Mouse (Mus musculus) liver, embryonic 13.5 days (tissue): Measurements from ENCODE around the gene Grsf1. TPM values are rescaled to one million over a fixed set of nuclear protein-coding genes. Genes with fewer than 3 reads are reported as not detected.

Experiments used
- ATAC-seq: fragments of 200-750 bp; cut with Nextera tagmentation; 2 replicates; pipeline ENCODE4 v1.8.0; 2017; ENCODE audit warnings: low read depth, mild to moderate bottlenecking, moderate number of reproducible peaks, moderate library complexity
- DNase-seq: peaks from one replicate; pipeline ENCODE4 v3.0.0; 2022
- H3K27ac ChIP-seq: fragments of 300-500 bp; sonication (generic); 2 replicates; pipeline ENCODE4 v1.5.1; 2015; ENCODE audit warnings: moderate library complexity, mild to moderate bottlenecking, inconsistent platforms
- H3K27me3 ChIP-seq: fragments of 300-500 bp; sonication (generic); 2 replicates; pipeline ENCODE4 v1.6.1; 2015; ENCODE audit warnings: mild to moderate bottlenecking, inconsistent platforms
- H3K36me3 ChIP-seq: fragments of 300-500 bp; sonication (generic); 2 replicates; pipeline ENCODE4 v1.6.1; 2015; ENCODE audit warnings: mild to moderate bottlenecking, inconsistent platforms
- H3K4me1 ChIP-seq: fragments of 300-500 bp; sonication (generic); replicated peaks from 2 replicates; pipeline ENCODE4 v1.6.1; 2015; ENCODE audit warnings: inconsistent platforms
- H3K4me2 ChIP-seq: fragments of 300-500 bp; sonication (generic); 2 replicates; pipeline ENCODE4 v1.6.1; 2015; ENCODE audit warnings: inconsistent platforms, mild to moderate bottlenecking, moderate library complexity
- H3K4me3 ChIP-seq: fragments of 300-500 bp; sonication (generic); replicated peaks from 2 replicates; pipeline ENCODE4 v1.5.1; 2015; ENCODE audit warnings: mild to moderate bottlenecking, inconsistent platforms
- H3K9ac ChIP-seq: fragments of 300-500 bp; sonication (generic); 2 replicates; pipeline ENCODE4 v1.6.1; 2015; ENCODE audit warnings: mild to moderate bottlenecking, inconsistent platforms
- H3K9me3 ChIP-seq: fragments of 300-500 bp; sonication (generic); replicated peaks from 2 replicates; pipeline ENCODE4 v1.6.1; 2016; ENCODE audit warnings: inconsistent platforms
- WGBS: fragments of 180-500 bp; shearing (Covaris S2); methylation state at CpG from one replicate; pipeline ENCODE4 v1.1.7; 2015; ENCODE audit not compliant: insufficient replicate concordance; 5-methylcytosine and 5-hydroxymethylcytosine counted together
- polyA plus RNA-seq: library from polyadenylated mRNA; unstranded; fragments of >200 nt; fragmentation: Nextera tagmentation; extraction: Ambion mirVana; gene quantifications from 2 replicates; pipeline ENCODE4 v1.2.1, GENCODE M21; 2015

Gene Grsf1
- 29.5 and 30.7 TPM in 2 replicates for polyA plus RNA-seq

- WGBS = under 1% methylated on average over 104 of the region's 127 CpGs
- peak within 1 kb of the TSS; percentile 94 for H3K4me2 ChIP-seq
- peak within 1 kb of the TSS; percentile 97 for H3K9ac ChIP-seq
- ATAC-seq (peak; percentile 92), DNase-seq (peak; percentile 86)
- no peaks in the 10 kb centered on the region for H3K9me3 ChIP-seq
- peaks cover 24% of the 10 kb centered on the region for H3K36me3 ChIP-seq
- peak within 1 kb of the TSS; percentile 96 for H3K4me3 ChIP-seq
- H3K27ac ChIP-seq = peak within 1 kb of the TSS; percentile 92
- H3K4me1 ChIP-seq = peaks cover 53% of the 10 kb centered on the region
- no peaks in the 10 kb centered on the region for H3K27me3 ChIP-seq
These were observed at the start of gene Grsf1 for GRCm38 (mm10) chr5:88675443-88676387. Gene Grsf1, minus strand, starts transcription at chr5:88676171.

- Histone ChIP-seq H3K4me2 (peak overlapping the region; percentile 92), H3K4me3 (peak overlapping the region; percentile 100), H3K27me3 (no peaks in the 10 kb centered on the region), H3K4me1 (peaks cover 67% of the 10 kb centered on the region), H3K9me3 (no peaks in the 10 kb centered on the region), H3K27ac (peak overlapping the region; percentile 97), H3K9ac (peak overlapping the region; percentile 100), H3K36me3 (peaks cover 3% of the 10 kb centered on the region)
- ATAC-seq (peak; percentile 81), DNase-seq (peak; percentile 69)
- WGBS = 12% methylated on average over 3 of the region's 3 CpGs
These were observed 48.1 kb upstream of the Grsf1 start for GRCm38 (mm10) chr5:88724030-88724429.

GRCm38 (mm10) chr5:88722213-88722600 is 46.2 kb upstream of the Grsf1 start:
- 7% methylated on average over 4 of the region's 4 CpGs for WGBS
- no peak for ATAC-seq
- H3K4me1 ChIP-seq = peaks cover 57% of the 10 kb centered on the region
- H3K27ac ChIP-seq = peak overlapping the region; percentile 97
- H3K27me3 ChIP-seq = no peaks in the 10 kb centered on the region
- H3K4me3 ChIP-seq = peak overlapping the region; percentile 100
- H3K9me3 ChIP-seq = no peaks in the 10 kb centered on the region
- peaks cover 3% of the 10 kb centered on the region for H3K36me3 ChIP-seq
- H3K4me2 ChIP-seq = peak overlapping the region; percentile 92
- H3K9ac ChIP-seq = peak overlapping the region; percentile 100
- no peak for DNase-seq

- Histone ChIP-seq H3K4me2 (peak overlapping the region; percentile 92), H3K9ac (peak overlapping the region; percentile 100), H3K4me3 (peak overlapping the region; percentile 100), H3K9me3 (no peaks in the 10 kb centered on the region), H3K4me1 (peaks cover 53% of the 10 kb centered on the region), H3K27ac (peak overlapping the region; percentile 97), H3K36me3 (peaks cover 3% of the 10 kb centered on the region), H3K27me3 (no peaks in the 10 kb centered on the region)
- peak; percentile 56 for DNase-seq
- peak; percentile 61 for ATAC-seq
- WGBS = under 1% methylated on average over 31 of the region's 31 CpGs
These were observed 45.7 kb upstream of the Grsf1 start for GRCm38 (mm10) chr5:88721565-88722212.

- Histone ChIP-seq H3K27me3 (no peaks in the 10 kb centered on the region), H3K4me1 (peaks cover 49% of the 10 kb centered on the region), H3K27ac (peak overlapping the region; percentile 97), H3K4me2 (peak overlapping the region; percentile 92), H3K9me3 (no peaks in the 10 kb centered on the region), H3K9ac (peak overlapping the region; percentile 100), H3K4me3 (peak overlapping the region; percentile 100), H3K36me3 (peaks cover 3% of the 10 kb centered on the region)
- ATAC-seq (peak; percentile 29), DNase-seq (no peak)
- 0% methylated on average over 38 of the region's 38 CpGs for WGBS
These were observed 45.1 kb upstream of the Grsf1 start for GRCm38 (mm10) chr5:88721003-88721475.

- ATAC-seq (peak; percentile 83), DNase-seq (peak; percentile 96)
- under 1% methylated on average over 54 of the region's 54 CpGs for WGBS
These were observed 44.4 kb upstream of the Grsf1 start, which contains the start of gene Mob1b for GRCm38 (mm10) chr5:88720116-88721002. Gene Mob1b, plus strand, starts transcription at chr5:88720855.

GRCm38 (mm10) chr5:88716983-88717382 is 41.0 kb upstream of the Grsf1 start:
- no peak for DNase-seq
- peaks cover 10% of the 10 kb centered on the region for H3K4me1 ChIP-seq
- ATAC-seq = no peak
- no peak overlapping the region for H3K4me3 ChIP-seq
- no peaks in the 10 kb centered on the region for H3K36me3 ChIP-seq
- no peaks in the 10 kb centered on the region for H3K27me3 ChIP-seq
- H3K27ac ChIP-seq = no peak overlapping the region
- no peak overlapping the region for H3K9ac ChIP-seq
- H3K4me2 ChIP-seq = no peak overlapping the region
- WGBS = 64% methylated on average over 2 of the region's 2 CpGs
- H3K9me3 ChIP-seq = no peaks in the 10 kb centered on the region

More at GRCm38 (mm10) chr5:88720116-88721002, 44.4 kb upstream of the Grsf1 start, which contains the start of gene Mob1b:
- Histone ChIP-seq H3K27me3 (no peaks in the 10 kb centered on the region), H3K4me1 (peaks cover 42% of the 10 kb centered on the region), H3K4me2 (peak within 1 kb of the TSS; percentile 92), H3K4me3 (peak within 1 kb of the TSS; percentile 100), H3K9ac (peak within 1 kb of the TSS; percentile 100), H3K27ac (peak within 1 kb of the TSS; percentile 97), H3K36me3 (no peaks in the 10 kb centered on the region), H3K9me3 (no peaks in the 10 kb centered on the region)

- DNase-seq = no peak
- no peak overlapping the region for H3K9ac ChIP-seq
- no peak overlapping the region for H3K4me2 ChIP-seq
- 69% methylated on average over 6 of the region's 6 CpGs for WGBS
- no peak overlapping the region for H3K4me3 ChIP-seq
- no peaks in the 10 kb centered on the region for H3K27me3 ChIP-seq
- no peak overlapping the region for H3K27ac ChIP-seq
- H3K36me3 ChIP-seq = no peaks in the 10 kb centered on the region
- no peaks in the 10 kb centered on the region for H3K9me3 ChIP-seq
- ATAC-seq = no peak
- no peaks in the 10 kb centered on the region; the same call in 1 of the 2 replicates for H3K4me1 ChIP-seq
These were observed 36.4 kb upstream of the Grsf1 start for GRCm38 (mm10) chr5:88712328-88712727.

GRCm38 (mm10) chr5:88711618-88712224 is 35.8 kb upstream of the Grsf1 start:
- Histone ChIP-seq H3K27ac (no peak overlapping the region), H3K27me3 (no peaks in the 10 kb centered on the region), H3K4me1 (no peaks in the 10 kb centered on the region; the same call in 1 of the 2 replicates), H3K4me3 (no peak overlapping the region), H3K36me3 (no peaks in the 10 kb centered on the region), H3K9ac (no peak overlapping the region), H3K4me2 (no peak overlapping the region), H3K9me3 (no peaks in the 10 kb centered on the region)
- ATAC-seq (no peak), DNase-seq (no peak)
- WGBS = 50% methylated on average over 10 of the region's 10 CpGs

- Histone ChIP-seq H3K27ac (no peak overlapping the region), H3K36me3 (no peaks in the 10 kb centered on the region), H3K27me3 (no peaks in the 10 kb centered on the region), H3K9me3 (no peaks in the 10 kb centered on the region), H3K9ac (no peak overlapping the region), H3K4me1 (no peaks in the 10 kb centered on the region; the same call in 1 of the 2 replicates), H3K4me2 (no peak overlapping the region), H3K4me3 (no peak overlapping the region)
- no peak for DNase-seq
- ATAC-seq = no peak
These were observed 35.2 kb upstream of the Grsf1 start for GRCm38 (mm10) chr5:88711128-88711527.
